ENCODE assay signal across 8 mouse cellular contexts in genomic region chr10:20310969-20311769, GRCm38 (mm10). TPM values are rescaled to one million over a fixed set of nuclear protein-coding genes. Genes with fewer than 3 reads are reported as not detected.
DNase-seq lines count a peak whose midpoint lies in the region; ATAC-seq and TF ChIP-seq lines count a peak whose summit lies in the region.

No protein-coding gene starts in this region.

- H3K27ac ChIP-seq in lung, embryonic 14.5 days (ENCODE audit: low read depth) = peak overlapping the region; percentile 98
- peak overlapping the region; percentile 100 for H3K27ac ChIP-seq in embryonic facial prominence, embryonic 12.5 days
- peak overlapping the region; percentile 99 for H3K27ac ChIP-seq in hindbrain, postnatal 0 days

- WGBS in lung, embryonic 14.5 days = 46% methylated on average over 11 of the region's 11 CpGs
- WGBS in embryonic facial prominence, embryonic 12.5 days = 50% methylated on average over 11 of the region's 11 CpGs
- 44% methylated on average over 11 of the region's 11 CpGs for WGBS in hindbrain, postnatal 0 days

- H3K9ac ChIP-seq in lung, embryonic 14.5 days = peak overlapping the region; percentile 97
- peak overlapping the region; percentile 88 for H3K9ac ChIP-seq in embryonic facial prominence, embryonic 12.5 days
- H3K9ac ChIP-seq in hindbrain, postnatal 0 days (replicated peaks; ENCODE audit: low read length) = peak overlapping the region; percentile 95

- no peak for DNase-seq in lung, embryonic 14.5 days
- no peak for DNase-seq in lung, postnatal 14 days
- peak; percentile 25 for DNase-seq in hindbrain, postnatal 0 days (ENCODE audit: low spot score)
- peak; percentile 12 for DNase-seq in lung, postnatal 25 days (ENCODE audit: low spot score)
- DNase-seq in layer of hippocampus, postnatal 10 days (ENCODE audit: low spot score in 2 of 2) = no peak
- DNase-seq in cerebellum, adult 9-10 months = no peak
- DNase-seq in thymus, postnatal 0 days (ENCODE audit: low spot score) = no peak

- peaks cover 10% of the 10 kb centered on the region; the same call in 1 of the 2 replicates for H3K36me3 ChIP-seq in lung, embryonic 14.5 days (ENCODE audit: insufficient read depth)
- H3K36me3 ChIP-seq in embryonic facial prominence, embryonic 12.5 days = no peaks in the 10 kb centered on the region; the same call in 1 of the 2 replicates
- no peaks in the 10 kb centered on the region for H3K36me3 ChIP-seq in hindbrain, postnatal 0 days (ENCODE audit: insufficient read depth, low read length)

- peak overlapping the region; percentile 89 for H3K4me3 ChIP-seq in lung, embryonic 14.5 days (ENCODE audit: low read depth, low read length)
- H3K4me3 ChIP-seq in embryonic facial prominence, embryonic 12.5 days = peak overlapping the region; percentile 86
- peak overlapping the region; percentile 85 for H3K4me3 ChIP-seq in hindbrain, postnatal 0 days (ENCODE audit: low read length)

- no peak for TF ChIP-seq CTCF in lung, embryonic 14.5 days (IDR thresholded peaks at IDR 0.05; ENCODE audit: low read depth)
- TF ChIP-seq CTCF in hindbrain, postnatal 0 days (IDR thresholded peaks at IDR 0.05; ENCODE audit: low read depth) = no peak

- no peak for ATAC-seq in lung, embryonic 14.5 days (ENCODE audit: insufficient read depth)
- no peak for ATAC-seq in embryonic facial prominence, embryonic 12.5 days (ENCODE audit: insufficient number of reproducible peaks, insufficient read depth, low FRiP score, low TSS enrichment)
- no peak for ATAC-seq in hindbrain, postnatal 0 days

- H3K4me2 ChIP-seq in lung, embryonic 14.5 days = peak overlapping the region; percentile 88
- H3K4me2 ChIP-seq in embryonic facial prominence, embryonic 12.5 days (replicated peaks) = peak overlapping the region; percentile 58
- peak overlapping the region; percentile 73 for H3K4me2 ChIP-seq in hindbrain, postnatal 0 days (ENCODE audit: low read depth, low read length)

- H3K9me3 ChIP-seq in lung, embryonic 14.5 days (ENCODE audit: low read depth, low read length) = no peaks in the 10 kb centered on the region
- H3K9me3 ChIP-seq in embryonic facial prominence, embryonic 12.5 days = no peaks in the 10 kb centered on the region
- H3K9me3 ChIP-seq in hindbrain, postnatal 0 days (ENCODE audit: low read length) = no peaks in the 10 kb centered on the region

- peaks cover 4% of the 10 kb centered on the region for H3K4me1 ChIP-seq in lung, embryonic 14.5 days (ENCODE audit: insufficient read depth)
- H3K4me1 ChIP-seq in embryonic facial prominence, embryonic 12.5 days = peaks cover 14% of the 10 kb centered on the region; the same call in 1 of the 2 replicates
- peaks cover 5% of the 10 kb centered on the region; the same call in 1 of the 2 replicates for H3K4me1 ChIP-seq in hindbrain, postnatal 0 days (ENCODE audit: insufficient read depth, low read length)

- no peaks in the 10 kb centered on the region for H3K27me3 ChIP-seq in lung, embryonic 14.5 days (ENCODE audit: insufficient read depth, low read length)
- no peaks in the 10 kb centered on the region for H3K27me3 ChIP-seq in embryonic facial prominence, embryonic 12.5 days
- no peaks in the 10 kb centered on the region for H3K27me3 ChIP-seq in hindbrain, postnatal 0 days (ENCODE audit: insufficient read depth, low read length)

RNA-seq across cellular contexts. Expression of gene Bclaf1, which starts 1.1 kb away (rescaled TPM):
- 151 and 155 TPM in 2 replicates for polyA plus RNA-seq in lung, embryonic 14.5 days (2014; fragmentation: Nextera tagmentation; extraction: Ambion mirVana)
- 153 and 156 TPM in 2 replicates for polyA plus RNA-seq in embryonic facial prominence, embryonic 12.5 days (2016; fragmentation: Nextera tagmentation; extraction: Ambion mirVana)
- total RNA-seq in hindbrain, postnatal 0 days (2014; rRNA removed) = 83.4 and 94.5 TPM in 2 replicates
- 94.4 and 96.2 TPM in 2 replicates for polyA plus RNA-seq in hindbrain, postnatal 0 days (2015; fragmentation: Nextera tagmentation; extraction: Ambion mirVana)
- total RNA-seq in layer of hippocampus, postnatal 10 days (2021) = 100 to 1,000 TPM; 123 to 140 TPM
- 110 and 112 TPM in 2 replicates for polyA plus RNA-seq in thymus, postnatal 0 days (2015; fragmentation: Nextera tagmentation; extraction: Ambion mirVana)

RNA-seq across cellular contexts. Expression of gene Mtfr2, which starts 36.4 kb away (rescaled TPM):
- 3.2 and 4.9 TPM in 2 replicates for polyA plus RNA-seq in lung, embryonic 14.5 days (2014; fragmentation: Nextera tagmentation; extraction: Ambion mirVana)
- polyA plus RNA-seq in embryonic facial prominence, embryonic 12.5 days (2016; fragmentation: Nextera tagmentation; extraction: Ambion mirVana) = 2.3 and 2.7 TPM in 2 replicates
- 0.43 TPM in 1 of 2 replicates, not detected in the other for total RNA-seq in hindbrain, postnatal 0 days (2014; rRNA removed)
- polyA plus RNA-seq in hindbrain, postnatal 0 days (2015; fragmentation: Nextera tagmentation; extraction: Ambion mirVana) = 0.30 and 0.47 TPM in 2 replicates
- total RNA-seq in layer of hippocampus, postnatal 10 days (2021) = 1 to 10 TPM in 1 of 2 experiments, under 1 TPM in 1; 0.71 to 2.1 TPM
- 3.5 and 5.3 TPM in 2 replicates for polyA plus RNA-seq in thymus, postnatal 0 days (2015; fragmentation: Nextera tagmentation; extraction: Ambion mirVana)

Comparison
In these comparisons a context has a peak if more than half of its experiments do, and no peak if none do; other contexts are left out.
1. DNase-seq: peak in hindbrain, postnatal 0 days (single experiment) and lung, postnatal 25 days (single experiment); none in lung, embryonic 14.5 days (single experiment), lung, postnatal 14 days (single experiment), layer of hippocampus, postnatal 10 days (0 of 2), cerebellum, adult 9-10 months (single experiment) and thymus, postnatal 0 days (single experiment).
2. Peak in every context shown above with its lines, with median percentiles within 50 percentile points of each other: H3K27ac ChIP-seq, H3K4me2 ChIP-seq, H3K4me3 ChIP-seq and H3K9ac ChIP-seq.